Mouse (Mus musculus): ENCODE results near the gene Pgpep1.

GRCm38 (mm10) chr8:70646369-70646768, 13.8 kb downstream of the Pgpep1 start:
- TF ChIP-seq POLR2A (IDR thresholded peaks at IDR 0.05; ENCODE audit: insufficient read length, low read depth): no peak
- TF ChIP-seq POLR2AphosphoS2 (IDR thresholded peaks at IDR 0.05; ENCODE audit: insufficient read length, low read depth): no peak
- TF ChIP-seq USF1 (IDR thresholded peaks at IDR 0.05; ENCODE audit: low read depth): no peak
- no peak for TF ChIP-seq MYOG (IDR thresholded peaks at IDR 0.05; ENCODE audit: control insufficient read depth in 1 of 3, insufficient read depth in 1 of 3, insufficient read length in 2 of 3, low read depth in 2 of 3)
- no peak for TF ChIP-seq E2F4 (IDR thresholded peaks at IDR 0.05; ENCODE audit: insufficient read depth)
- no peak for TF ChIP-seq MAX (IDR thresholded peaks at IDR 0.05; ENCODE audit: low read depth)
- no peak for TF ChIP-seq CEBPB (IDR thresholded peaks at IDR 0.05; ENCODE audit: insufficient read depth, poor library complexity, severe bottlenecking)

Measured in myocyte (in vitro differentiated cells).